Mouse (Mus musculus) hindbrain, embryonic 15.5 days (tissue): Measurements from ENCODE around the gene Cyp1a2. TPM values are rescaled to one million over a fixed set of nuclear protein-coding genes. Genes with fewer than 3 reads are reported as not detected.

Source experiments
- ATAC-seq: fragments of 200-750 bp; cut with Nextera tagmentation; 2 replicates; pipeline ENCODE4 v1.8.0; 2017; ENCODE audit warnings: low read depth, moderate number of reproducible peaks, moderate TSS enrichment; ENCODE audit not compliant: low FRiP score
- H3K27ac ChIP-seq: fragments of 300-500 bp; sonication (generic); replicated peaks from 2 replicates; pipeline ENCODE4 v1.5.1; 2015; ENCODE audit warnings: mild to moderate bottlenecking, inconsistent platforms
- H3K27me3 ChIP-seq: fragments of 300-500 bp; sonication (generic); 2 replicates; pipeline ENCODE4 v1.6.1; 2015; ENCODE audit warnings: control low read depth, inconsistent platforms
- H3K36me3 ChIP-seq: fragments of 300-500 bp; sonication (generic); 2 replicates; pipeline ENCODE4 v1.6.1; 2015; ENCODE audit warnings: control low read depth, inconsistent platforms
- H3K4me1 ChIP-seq: fragments of 300-500 bp; sonication (generic); replicated peaks from 2 replicates; pipeline ENCODE4 v1.6.1; 2015; ENCODE audit warnings: control low read depth, inconsistent platforms
- H3K4me2 ChIP-seq: fragments of 300-500 bp; sonication (generic); 2 replicates; pipeline ENCODE4 v1.6.1; 2015; ENCODE audit warnings: moderate library complexity, mild to moderate bottlenecking, inconsistent platforms
- H3K4me3 ChIP-seq: fragments of 300-500 bp; sonication (generic); 2 replicates; pipeline ENCODE4 v1.5.1; 2015; ENCODE audit warnings: mild to moderate bottlenecking, inconsistent platforms
- H3K9ac ChIP-seq: fragments of 300-500 bp; sonication (generic); 2 replicates; pipeline ENCODE4 v1.6.1; 2015; ENCODE audit warnings: inconsistent platforms
- H3K9me3 ChIP-seq: fragments of 300-500 bp; sonication (generic); 2 replicates; pipeline ENCODE4 v1.6.1; 2016; ENCODE audit warnings: control low read depth, inconsistent platforms
- WGBS: fragments of 180-500 bp; shearing (Covaris S2); methylation state at CpG from one replicate; pipeline ENCODE4 v1.1.7; 2015; 5-methylcytosine and 5-hydroxymethylcytosine counted together
- polyA plus RNA-seq: library from polyadenylated mRNA; unstranded; fragments of >200 nt; fragmentation: Nextera tagmentation; extraction: Ambion mirVana; gene quantifications from 2 replicates; pipeline ENCODE4 v1.2.1, GENCODE M21; 2015

Gene Cyp1a2
- polyA plus RNA-seq, 1 experiment from 2014 or later = not detected

GRCm38 (mm10) chr9:57628717-57629116 lies 54.8 kb downstream of the Cyp1a2 start:
- Histone ChIP-seq H3K36me3 (peaks cover 52% of the 10 kb centered on the region), H3K4me2 (no peak overlapping the region), H3K27me3 (no peaks in the 10 kb centered on the region), H3K9ac (no peak overlapping the region), H3K4me1 (peaks cover 7% of the 10 kb centered on the region), H3K9me3 (no peaks in the 10 kb centered on the region), H3K4me3 (no peak overlapping the region), H3K27ac (no peak overlapping the region)
- WGBS = 94% methylated on average over 12 of the region's 12 CpGs
- no peak for ATAC-seq

GRCm38 (mm10) chr9:57627892-57628291 lies 55.6 kb downstream of the Cyp1a2 start:
- Histone ChIP-seq H3K4me1 (0 out of 2 replicates have a peak, but pooled peaks cover 3% of the 10 kb centered on the region), H3K36me3 (peaks cover 52% of the 10 kb centered on the region), H3K9me3 (no peaks in the 10 kb centered on the region), H3K27me3 (no peaks in the 10 kb centered on the region), H3K27ac (no peak overlapping the region), H3K9ac (no peak overlapping the region), H3K4me3 (no peak overlapping the region), H3K4me2 (no peak overlapping the region)
- no peak for ATAC-seq
- WGBS = 94% methylated on average over 11 of the region's 11 CpGs

- Histone ChIP-seq H3K4me1 (0 out of 2 replicates have a peak, but pooled peaks cover 3% of the 10 kb centered on the region), H3K27me3 (no peaks in the 10 kb centered on the region), H3K9ac (no peak overlapping the region), H3K27ac (no peak overlapping the region), H3K9me3 (no peaks in the 10 kb centered on the region), H3K4me3 (no peak overlapping the region), H3K4me2 (no peak overlapping the region), H3K36me3 (peaks cover 52% of the 10 kb centered on the region)
- no peak for ATAC-seq
- WGBS = 92% methylated on average over 17 of the region's 17 CpGs
Observed at GRCm38 (mm10) chr9:57627191-57627590, 56.3 kb downstream of the Cyp1a2 start.

Other genes starting within 250 kb of the Cyp1a2 start
- gene Ppcdc, start 243.6 kb downstream of the Cyp1a2 start, polyA plus RNA-seq = 20.3 and 21.3 TPM in 2 replicates
- 134 and 139 TPM in 2 replicates for gene Scamp5, start 215.6 kb downstream of the Cyp1a2 start, polyA plus RNA-seq
- gene Rpp25, start 179.7 kb downstream of the Cyp1a2 start, polyA plus RNA-seq = 17.7 and 18.0 TPM in 2 replicates
- gene Cox5a, start 162.4 kb downstream of the Cyp1a2 start, polyA plus RNA-seq = 894 and 915 TPM in 2 replicates
- 25.0 TPM in 2 replicates for gene Fam219b, start 146.2 kb downstream of the Cyp1a2 start, polyA plus RNA-seq
- 74.7 and 75.9 TPM in 2 replicates for gene Mpi, start 130.9 kb downstream of the Cyp1a2 start, polyA plus RNA-seq
- 48.6 and 48.9 TPM in 2 replicates for gene Scamp2, start 122.8 kb downstream of the Cyp1a2 start, polyA plus RNA-seq
- gene Ulk3, start 94.3 kb downstream of the Cyp1a2 start, polyA plus RNA-seq = 30.9 and 34.6 TPM in 2 replicates
- gene Cplx3, start 77.4 kb downstream of the Cyp1a2 start, polyA plus RNA-seq = 0.19 and 1.3 TPM in 2 replicates
- not detected in 2 replicates for gene Lman1l, start 62.9 kb downstream of the Cyp1a2 start, polyA plus RNA-seq
- 36.6 and 44.5 TPM in 2 replicates for gene Csk, start 30.1 kb downstream of the Cyp1a2 start, polyA plus RNA-seq
- 0.05 and 0.19 TPM in 2 replicates for gene Cyp1a1, start 4.2 kb upstream of the Cyp1a2 start, polyA plus RNA-seq
- 30.8 and 31.0 TPM in 2 replicates for gene Edc3, start 24.8 kb upstream of the Cyp1a2 start, polyA plus RNA-seq
- gene Clk3, start 82.2 kb upstream of the Cyp1a2 start, polyA plus RNA-seq = 65.5 and 67.0 TPM in 2 replicates
- gene Arid3b, start 153.1 kb upstream of the Cyp1a2 start, polyA plus RNA-seq = 7.7 and 8.5 TPM in 2 replicates
- 164 and 172 TPM in 2 replicates for gene Ubl7, start 227.3 kb upstream of the Cyp1a2 start, polyA plus RNA-seq